Mouse (Mus musculus): ENCODE measurements around the gene Egflam.

DNA sequence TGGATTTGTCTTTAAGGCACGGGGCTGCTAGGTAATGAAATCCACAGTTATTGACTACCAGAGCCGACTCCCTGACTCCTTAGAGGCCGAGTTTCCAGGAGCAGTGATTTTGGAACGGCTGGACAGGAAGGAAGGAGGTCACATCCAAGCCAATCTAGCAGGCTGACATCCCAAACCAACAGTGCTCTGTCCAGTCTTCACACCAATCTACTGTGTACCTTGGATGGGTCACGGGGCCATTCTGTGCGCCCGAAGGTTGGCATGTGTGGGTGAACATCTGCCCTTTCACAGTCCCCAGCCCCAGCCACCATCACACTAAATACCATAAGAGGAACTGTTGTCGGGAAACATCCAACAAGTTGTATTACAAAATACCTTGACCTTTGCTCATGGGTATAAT is 150.9 kb downstream of the Egflam start:
- TF ChIP-seq CTCF (IDR thresholded peaks at IDR 0.05; ENCODE audit: insufficient read depth, low read length) (no peak), POLR2A (IDR thresholded peaks at IDR 0.05; ENCODE audit: borderline replicate concordance, extremely low read depth, low read depth, low read length) (no peak)
